Mouse (Mus musculus): ENCODE results near the gene Coro2a. TPM values are rescaled to one million over a fixed set of nuclear protein-coding genes. Genes with fewer than 3 reads are reported as not detected.
"Not testable (repeated sequence)": the region's sequence is repeated elsewhere in the genome, so short reads cannot be mapped to it uniquely, and the experiment has no call there.

Gene Coro2a
- polyA plus RNA-seq, 1 experiment from 2014 or later = 36.1 TPM

GRCm38 (mm10) chr4:46605451-46605850 is 3.4 kb upstream of the Coro2a start:
- no peak for ATAC-seq (replicated peaks; ENCODE audit: low FRiP score, low TSS enrichment, low read depth)
- H3K9ac ChIP-seq (ENCODE audit: low read length) = no peak overlapping the region
- H3K4me1 ChIP-seq (replicated peaks; ENCODE audit: control insufficient read depth, insufficient read depth, low read length) = no peaks in the 10 kb centered on the region

DNA sequence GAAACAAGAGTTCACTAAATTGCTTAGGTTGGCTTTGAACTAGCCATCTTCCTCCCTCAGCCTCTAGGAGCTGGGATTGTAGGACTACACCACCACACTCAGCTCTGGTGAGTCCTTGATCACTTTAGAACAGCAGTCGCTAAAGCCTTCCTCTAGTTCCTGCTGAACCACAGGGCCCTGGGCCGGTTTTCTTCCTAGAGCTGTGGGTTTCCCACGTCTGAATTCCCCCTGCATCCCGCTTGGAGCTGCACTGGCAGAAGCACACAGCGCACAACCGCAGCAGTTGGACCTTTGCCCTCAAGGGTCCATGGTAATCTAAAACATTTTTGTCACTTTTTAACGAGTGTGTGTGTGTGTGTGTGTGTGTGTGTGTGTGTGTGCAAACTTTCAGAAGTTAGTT is 702 bp upstream of the Coro2a start:
- no peak for DNase-seq (ENCODE audit: low spot score)
- Histone ChIP-seq H3K27me3 (replicated peaks; ENCODE audit: control insufficient read depth, insufficient read depth, low read length) (peaks cover 34% of the 10 kb centered on the region), H3K4me2 (ENCODE audit: low read length) (no peak overlapping the region; the same call in 1 of the 2 replicates), H3K36me3 (ENCODE audit: control insufficient read depth, insufficient read depth, low read length) (no peaks in the 10 kb centered on the region), H3K4me1 (replicated peaks; ENCODE audit: control insufficient read depth, insufficient read depth, low read length) (no peaks in the 10 kb centered on the region), H3K9me3 (ENCODE audit: control insufficient read depth, low read length) (no peaks in the 10 kb centered on the region), H3K27ac (ENCODE audit: low read depth) (no peak overlapping the region), H3K9ac (ENCODE audit: low read length) (no peak overlapping the region), H3K4me3 (ENCODE audit: low read depth, low read length) (no peak overlapping the region)
- no peak for ATAC-seq (replicated peaks; ENCODE audit: low FRiP score, low TSS enrichment, low read depth)
- WGBS = 54% methylated on average over 7 of the region's 7 CpGs

More at GRCm38 (mm10) chr4:46605451-46605850, 3.4 kb upstream of the Coro2a start:
- no peaks in the 10 kb centered on the region for H3K9me3 ChIP-seq (ENCODE audit: control insufficient read depth, low read length)
- H3K36me3 ChIP-seq (ENCODE audit: control insufficient read depth, insufficient read depth, low read length) = no peaks in the 10 kb centered on the region
- no peak overlapping the region for H3K4me2 ChIP-seq (ENCODE audit: low read length)
- H3K27ac ChIP-seq (ENCODE audit: low read depth) = no peak overlapping the region
- H3K27me3 ChIP-seq (replicated peaks; ENCODE audit: control insufficient read depth, insufficient read depth, low read length) = peaks cover 17% of the 10 kb centered on the region
- no peak for DNase-seq (ENCODE audit: low spot score)
- H3K4me3 ChIP-seq (ENCODE audit: low read depth, low read length) = no peak overlapping the region
- 64% methylated on average over 11 of the region's 11 CpGs for WGBS

DNA sequence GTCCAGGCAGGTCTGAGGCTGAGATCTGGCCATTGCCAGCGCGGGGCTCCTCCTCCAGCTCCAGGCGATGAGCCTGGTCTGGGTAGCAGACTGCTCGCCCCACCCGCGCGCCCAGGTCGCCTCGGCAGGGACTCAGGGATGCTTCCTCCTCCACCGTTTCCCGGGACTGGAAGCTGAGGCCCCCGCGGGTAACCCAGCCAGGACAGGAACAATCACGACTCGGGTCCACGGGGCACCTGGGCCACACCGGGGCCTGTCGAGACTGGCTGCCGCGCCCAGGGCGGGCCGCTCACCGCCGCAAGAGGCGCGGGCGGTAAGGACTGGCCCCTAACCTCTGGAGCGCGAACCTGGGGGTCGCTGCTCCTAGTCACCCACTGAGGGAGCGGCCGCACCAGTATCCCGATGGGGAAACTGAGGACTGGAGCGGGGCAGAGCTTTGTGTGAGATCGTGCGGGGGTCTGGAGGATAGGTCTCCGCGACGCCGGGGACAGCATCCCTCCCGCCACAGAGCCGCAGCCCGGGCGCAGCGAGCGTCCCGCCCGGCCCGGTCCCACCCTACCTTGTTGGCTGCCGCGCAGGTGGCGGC is 651 bp downstream of the Coro2a start:
- peak overlapping the region; percentile 55 for H3K9ac ChIP-seq (ENCODE audit: low read length)
- ATAC-seq (replicated peaks; ENCODE audit: low FRiP score, low TSS enrichment, low read depth) (peak; percentile 10; the same call in 1 of the 2 replicates), DNase-seq (ENCODE audit: low spot score) (peak; percentile 81)
- peak overlapping the region; percentile 96 for H3K4me2 ChIP-seq (ENCODE audit: low read length)
- no peak overlapping the region for H3K27ac ChIP-seq (ENCODE audit: low read depth)
- H3K4me3 ChIP-seq (ENCODE audit: low read depth, low read length) = peak overlapping the region; percentile 58
- H3K4me1 ChIP-seq (replicated peaks; ENCODE audit: control insufficient read depth, insufficient read depth, low read length) = no peaks in the 10 kb centered on the region
- no peaks in the 10 kb centered on the region for H3K36me3 ChIP-seq (ENCODE audit: control insufficient read depth, insufficient read depth, low read length)
- no peaks in the 10 kb centered on the region for H3K9me3 ChIP-seq (ENCODE audit: control insufficient read depth, low read length)
- H3K27me3 ChIP-seq (replicated peaks; ENCODE audit: control insufficient read depth, insufficient read depth, low read length) = peaks cover 34% of the 10 kb centered on the region
- WGBS = under 1% methylated on average over 52 of the region's 52 CpGs

- DNase-seq (ENCODE audit: low spot score) (peak; percentile 60), ATAC-seq (replicated peaks; ENCODE audit: low FRiP score, low TSS enrichment, low read depth) (no peak)
- Histone ChIP-seq H3K4me1 (replicated peaks; ENCODE audit: control insufficient read depth, insufficient read depth, low read length) (no peaks in the 10 kb centered on the region), H3K4me2 (ENCODE audit: low read length) (peak overlapping the region; percentile 96), H3K27me3 (replicated peaks; ENCODE audit: control insufficient read depth, insufficient read depth, low read length) (peaks cover 34% of the 10 kb centered on the region), H3K9me3 (ENCODE audit: control insufficient read depth, low read length) (no peaks in the 10 kb centered on the region), H3K4me3 (ENCODE audit: low read depth, low read length) (peak overlapping the region; percentile 58), H3K27ac (ENCODE audit: low read depth) (no peak overlapping the region), H3K36me3 (ENCODE audit: control insufficient read depth, insufficient read depth, low read length) (no peaks in the 10 kb centered on the region), H3K9ac (ENCODE audit: low read length) (peak overlapping the region; percentile 55; the same call in 1 of the 2 replicates)
- WGBS = 36% methylated on average over 20 of the region's 20 CpGs
Measured at GRCm38 (mm10) chr4:46600473-46601257, 1.3 kb downstream of the Coro2a start.

DNA sequence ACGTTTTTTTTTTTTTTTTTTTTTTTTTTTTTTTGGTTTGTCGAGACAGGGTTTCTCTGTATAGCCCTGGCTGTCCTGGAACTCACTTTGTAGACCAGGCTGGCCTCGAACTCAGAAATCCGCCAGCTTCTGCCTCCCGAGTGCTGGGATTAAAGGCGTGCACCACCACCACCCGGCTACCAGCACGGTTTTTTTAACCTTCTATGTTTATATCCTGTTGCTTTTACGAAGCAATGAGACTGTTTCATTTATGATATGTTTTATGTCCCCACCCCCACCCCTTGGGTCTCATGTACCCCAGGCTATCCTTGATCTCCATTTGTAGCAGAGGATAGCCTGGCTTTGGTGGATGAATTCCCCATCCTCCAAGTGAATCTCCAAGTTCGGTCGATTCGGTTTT is 2.4 kb downstream of the Coro2a start:
- not testable (repeated sequence) for ATAC-seq (replicated peaks; ENCODE audit: low FRiP score, low TSS enrichment, low read depth); H3K36me3 ChIP-seq (ENCODE audit: control insufficient read depth, insufficient read depth, low read length); H3K9ac ChIP-seq (ENCODE audit: low read length); H3K4me2 ChIP-seq (ENCODE audit: low read length); H3K27ac ChIP-seq (ENCODE audit: low read depth); H3K4me1 ChIP-seq (replicated peaks; ENCODE audit: control insufficient read depth, insufficient read depth, low read length); DNase-seq (ENCODE audit: low spot score); H3K9me3 ChIP-seq (ENCODE audit: control insufficient read depth, low read length)
- peaks cover 34% of the 10 kb centered on the region for H3K27me3 ChIP-seq (replicated peaks; ENCODE audit: control insufficient read depth, insufficient read depth, low read length)
- WGBS = 74% methylated on average over 11 of the region's 12 CpGs
- 0 out of 2 replicates have a peak overlapping the region, but pooled peaks have one; percentile 6 for H3K4me3 ChIP-seq (ENCODE audit: low read depth, low read length)

DNA sequence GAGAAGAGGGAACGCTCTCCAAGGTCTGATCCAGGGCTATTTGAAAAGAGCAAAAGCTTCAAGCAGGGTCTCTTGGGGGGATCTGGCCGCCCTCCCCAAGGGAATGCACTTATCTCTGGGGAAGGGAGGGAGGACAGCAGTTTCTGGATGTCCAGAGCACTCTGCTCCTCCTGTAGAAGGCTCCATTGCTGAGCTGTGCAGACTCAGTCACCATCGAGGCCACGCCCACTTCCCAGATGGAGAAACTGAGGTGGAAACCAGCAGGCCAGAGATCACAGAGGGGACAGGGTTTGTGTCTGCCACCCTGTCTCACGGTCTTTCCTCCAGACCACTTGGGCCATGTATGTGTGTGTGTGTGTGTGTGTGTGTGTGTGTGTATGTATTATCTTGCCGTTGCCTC is 3.0 kb downstream of the Coro2a start:
- H3K9ac ChIP-seq (ENCODE audit: low read length) = no peak overlapping the region
- peaks cover 34% of the 10 kb centered on the region for H3K27me3 ChIP-seq (replicated peaks; ENCODE audit: control insufficient read depth, insufficient read depth, low read length)
- H3K4me2 ChIP-seq (ENCODE audit: low read length) = no peak overlapping the region
- no peak overlapping the region for H3K4me3 ChIP-seq (ENCODE audit: low read depth, low read length)
- no peaks in the 10 kb centered on the region for H3K36me3 ChIP-seq (ENCODE audit: control insufficient read depth, insufficient read depth, low read length)
- H3K4me1 ChIP-seq (replicated peaks; ENCODE audit: control insufficient read depth, insufficient read depth, low read length) = no peaks in the 10 kb centered on the region
- H3K9me3 ChIP-seq (ENCODE audit: control insufficient read depth, low read length) = no peaks in the 10 kb centered on the region
- H3K27ac ChIP-seq (ENCODE audit: low read depth) = no peak overlapping the region
- DNase-seq (ENCODE audit: low spot score) (no peak), ATAC-seq (replicated peaks; ENCODE audit: low FRiP score, low TSS enrichment, low read depth) (no peak)
- 71% methylated on average over 6 of the region's 6 CpGs for WGBS

- peak overlapping the region; percentile 69; the same call in 1 of the 2 replicates for H3K27ac ChIP-seq (ENCODE audit: low read depth)
- 49% methylated on average over 10 of the region's 10 CpGs for WGBS
- peak overlapping the region; percentile 30 for H3K4me2 ChIP-seq (ENCODE audit: low read length)
- H3K36me3 ChIP-seq (ENCODE audit: control insufficient read depth, insufficient read depth, low read length) = no peaks in the 10 kb centered on the region
- H3K9me3 ChIP-seq (ENCODE audit: control insufficient read depth, low read length) = no peaks in the 10 kb centered on the region
- H3K4me3 ChIP-seq (ENCODE audit: low read depth, low read length) = no peak overlapping the region
- DNase-seq (ENCODE audit: low spot score) (no peak), ATAC-seq (replicated peaks; ENCODE audit: low FRiP score, low TSS enrichment, low read depth) (no peak)
- no peaks in the 10 kb centered on the region for H3K4me1 ChIP-seq (replicated peaks; ENCODE audit: control insufficient read depth, insufficient read depth, low read length)
- H3K9ac ChIP-seq (ENCODE audit: low read length) = no peak overlapping the region
- peaks cover 34% of the 10 kb centered on the region for H3K27me3 ChIP-seq (replicated peaks; ENCODE audit: control insufficient read depth, insufficient read depth, low read length)
Measured at GRCm38 (mm10) chr4:46598111-46598510, 3.9 kb downstream of the Coro2a start.

GRCm38 (mm10) chr4:46597286-46597961 is 4.6 kb downstream of the Coro2a start:
- peak; percentile 65 for DNase-seq (ENCODE audit: low spot score)
- H3K27me3 ChIP-seq (replicated peaks; ENCODE audit: control insufficient read depth, insufficient read depth, low read length) = peaks cover 31% of the 10 kb centered on the region
- H3K9me3 ChIP-seq (ENCODE audit: control insufficient read depth, low read length) = no peaks in the 10 kb centered on the region
- no peaks in the 10 kb centered on the region for H3K4me1 ChIP-seq (replicated peaks; ENCODE audit: control insufficient read depth, insufficient read depth, low read length)
- 64% methylated on average over 11 of the region's 11 CpGs for WGBS
- H3K9ac ChIP-seq (ENCODE audit: low read length) = 0 out of 2 replicates have a peak overlapping the region, but pooled peaks have one; percentile 7
- peak; percentile 71 for ATAC-seq (replicated peaks; ENCODE audit: low FRiP score, low TSS enrichment, low read depth)
- H3K36me3 ChIP-seq (ENCODE audit: control insufficient read depth, insufficient read depth, low read length) = no peaks in the 10 kb centered on the region
- H3K27ac ChIP-seq (ENCODE audit: low read depth) = peak overlapping the region; percentile 69
- H3K4me3 ChIP-seq (ENCODE audit: low read depth, low read length) = no peak overlapping the region
- peak overlapping the region; percentile 30; the same call in 1 of the 2 replicates for H3K4me2 ChIP-seq (ENCODE audit: low read length)

Data from intestine, embryonic 14.5 days (tissue).